In the genomic region with DNA sequence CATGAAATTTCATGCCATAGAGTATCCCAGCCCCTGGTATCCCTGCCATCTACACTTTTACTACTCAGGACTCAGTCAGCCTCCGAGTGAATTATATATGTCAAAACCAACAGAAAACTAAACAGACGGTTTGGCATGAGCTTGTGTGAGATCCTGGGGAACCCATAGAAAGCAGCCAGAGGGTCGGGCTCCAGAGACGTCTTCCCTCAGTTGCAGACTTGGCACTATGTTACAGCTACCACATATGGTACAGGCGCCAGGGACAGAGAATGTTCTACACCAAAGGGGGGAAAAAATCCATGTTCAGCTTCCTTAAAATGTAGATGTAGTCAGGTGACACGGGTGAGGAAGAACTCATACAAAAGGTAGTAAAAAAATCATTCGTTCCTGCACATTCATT, we compare ENCODE assay signal across 29 mouse cellular contexts.
DNase-seq lines count a peak whose midpoint lies in the region; ATAC-seq and TF ChIP-seq lines count a peak whose summit lies in the region.
"Had no signal": no experiment of that assay in that cellular context is flagged by ENCODE, and none has a peak within 500 bp of the region (broad histone marks: within the 10 kb centered on the region; RNA-seq: fewer than 3 reads in every experiment).

No protein-coding gene starts in this region.

- no peak for TF ChIP-seq POLR2A in bone marrow macrophage, adult 2 months (IDR thresholded peaks at IDR 0.05; ENCODE audit: borderline replicate concordance, low read depth, low read length)
- no peak for TF ChIP-seq POLR2A in embryonic fibroblast, embryonic 13.5 days (IDR thresholded peaks at IDR 0.05; ENCODE audit: low read depth, low read length)

- ATAC-seq in forebrain, embryonic 15.5 days (replicated peaks) = peak; percentile 88
- ATAC-seq in forebrain, embryonic 12.5 days (ENCODE audit: low FRiP score) = no peak
- ATAC-seq: activated CD4-positive, CD25-positive, alpha-beta regulatory T cell, adult 4 months; hindbrain, postnatal 0 days; inflammation-experienced regulatory T-cells, adult 6 months; intestine, embryonic 16.5 days had no signal

- whole genome bisulfite sequencing in forebrain, embryonic 15.5 days = 66% methylated on average over 7 of the region's 7 CpGs
- 89% methylated on average over 7 of the region's 7 CpGs for WGBS in forebrain, embryonic 12.5 days

- H3K36me3 ChIP-seq in forebrain, embryonic 15.5 days = no peaks in the 10 kb centered on the region
- H3K36me3 ChIP-seq in forebrain, embryonic 12.5 days (replicated peaks) = no peaks in the 10 kb centered on the region
- H3K36me3 ChIP-seq: embryonic facial prominence, embryonic 10.5 days; embryonic facial prominence, embryonic 13.5 days; heart, embryonic 10.5 days; heart, embryonic 13.5 days had no signal

- H3K9ac ChIP-seq in forebrain, embryonic 15.5 days (replicated peaks) = no peak overlapping the region
- no peak overlapping the region for H3K9ac ChIP-seq in forebrain, embryonic 12.5 days
- H3K9ac ChIP-seq: embryonic facial prominence, embryonic 13.5 days; heart, embryonic 13.5 days; hindbrain, embryonic 14.5 days had no signal

- TF ChIP-seq CTCF in bone marrow macrophage, adult 2 months (IDR thresholded peaks at IDR 0.05; ENCODE audit: low read depth, low read length) = no peak
- no peak for TF ChIP-seq CTCF in embryonic fibroblast, embryonic 13.5 days (IDR thresholded peaks at IDR 0.05; ENCODE audit: borderline replicate concordance, insufficient read depth, low read length)

- H3K9me3 ChIP-seq in forebrain, embryonic 15.5 days = no peaks in the 10 kb centered on the region
- H3K9me3 ChIP-seq in forebrain, embryonic 12.5 days = no peaks in the 10 kb centered on the region
- H3K9me3 ChIP-seq: embryonic facial prominence, embryonic 10.5 days; embryonic facial prominence, embryonic 13.5 days; heart, embryonic 10.5 days; heart, embryonic 13.5 days had no signal

- H3K4me1 ChIP-seq in forebrain, embryonic 15.5 days = peaks cover 22% of the 10 kb centered on the region
- H3K4me1 ChIP-seq in forebrain, embryonic 12.5 days = no peaks in the 10 kb centered on the region
- H3K4me1 ChIP-seq in bone marrow macrophage, adult 2 months (ENCODE audit: control insufficient read depth, insufficient read depth, low read length) = peaks cover 25% of the 10 kb centered on the region
- H3K4me1 ChIP-seq in embryonic fibroblast, embryonic 13.5 days (ENCODE audit: control insufficient read depth, insufficient read depth, low read length) = peaks cover 11% of the 10 kb centered on the region
- H3K4me1 ChIP-seq: embryonic facial prominence, embryonic 10.5 days; embryonic facial prominence, embryonic 13.5 days; heart, embryonic 10.5 days; heart, embryonic 13.5 days had no signal

- no peak overlapping the region for H3K4me2 ChIP-seq in forebrain, embryonic 15.5 days (replicated peaks)
- no peak overlapping the region for H3K4me2 ChIP-seq in forebrain, embryonic 12.5 days
- H3K4me2 ChIP-seq: embryonic facial prominence, embryonic 13.5 days; heart, embryonic 13.5 days; hindbrain, embryonic 14.5 days had no signal

- no peaks in the 10 kb centered on the region for H3K27me3 ChIP-seq in forebrain, embryonic 15.5 days
- H3K27me3 ChIP-seq in forebrain, embryonic 12.5 days = no peaks in the 10 kb centered on the region
- H3K27me3 ChIP-seq: embryonic facial prominence, embryonic 13.5 days; heart, embryonic 13.5 days had no signal

- peak; percentile 26 to 30 for DNase-seq in cerebellum, postnatal 10 days
- DNase-seq in cerebellum, postnatal 36 days = no peak
- no peak for DNase-seq in ovary, adult 18-20 months (ENCODE audit: low spot score)
- no peak for DNase-seq in frontal cortex, adult 2 months (ENCODE audit: extremely low spot score in 1 of 2, low spot score in 1 of 2)
- DNase-seq: adrenal gland, postnatal 10 days; adrenal gland, postnatal 36 days; cerebellum, adult 18-20 months; cerebellum, adult 9-10 months; cerebellum, postnatal 25 days; embryo, embryonic 11 days; gastrocnemius, postnatal 10 days; gastrocnemius, postnatal 36 days; heart, adult 2 months; heart, postnatal 14 days; heart, postnatal 4 days; kidney, adult 18-20 months had no signal

- no peak overlapping the region for H3K4me3 ChIP-seq in forebrain, embryonic 15.5 days
- no peak overlapping the region for H3K4me3 ChIP-seq in forebrain, embryonic 12.5 days (replicated peaks)
- H3K4me3 ChIP-seq in bone marrow macrophage, adult 2 months (ENCODE audit: insufficient read depth, low read length) = no peak overlapping the region
- H3K4me3 ChIP-seq in embryonic fibroblast, embryonic 13.5 days (ENCODE audit: insufficient read depth, low read length) = no peak overlapping the region
- H3K4me3 ChIP-seq: embryonic facial prominence, embryonic 10.5 days; embryonic facial prominence, embryonic 13.5 days; heart, adult 2 months; heart, embryonic 10.5 days; heart, embryonic 13.5 days had no signal

- peak overlapping the region; percentile 78 for H3K27ac ChIP-seq in forebrain, embryonic 15.5 days (replicated peaks)
- H3K27ac ChIP-seq in forebrain, embryonic 12.5 days = no peak overlapping the region
- H3K27ac ChIP-seq in bone marrow macrophage, adult 2 months (ENCODE audit: insufficient read depth, low read depth, low read length) = peak overlapping the region; percentile 69
- peak overlapping the region; percentile 77 for H3K27ac ChIP-seq in embryonic fibroblast, embryonic 13.5 days (ENCODE audit: insufficient read depth, low read length)
- H3K27ac ChIP-seq: embryonic facial prominence, embryonic 10.5 days; embryonic facial prominence, embryonic 13.5 days; heart, adult 2 months; heart, embryonic 10.5 days; heart, embryonic 13.5 days; hindbrain, embryonic 14.5 days; hindbrain, postnatal 0 days had no signal

Comparison
In these comparisons a context has a peak if more than half of its experiments do, and no peak if none do; other contexts are left out.
1. DNase-seq: peak in cerebellum, postnatal 10 days (2 of 2); none in cerebellum, postnatal 36 days (0 of 2), ovary, adult 18-20 months (single experiment) and frontal cortex, adult 2 months (0 of 2).